Mouse (Mus musculus) central nervous system, embryonic 18 days (tissue): ENCODE measurements around the gene Vmn2r77. TPM values are rescaled to one million over a fixed set of nuclear protein-coding genes. Genes with fewer than 3 reads are reported as not detected.

ENCODE experiments used
- polyA plus RNA-seq: library from polyadenylated mRNA; depleted of rRNA; stranded (reverse); fragments of >200 nt; gene quantifications from 2 replicates; pipeline ENCODE4 v1.2.3, GENCODE M21; 2012; rRNA removed

Gene Vmn2r77
- polyA plus RNA-seq = not detected in 2 replicates

GRCm38 (mm10) chr7:86794727-86795126, at the start of gene Vmn2r77:
TSS of gene Vmn2r77 (plus strand) at chr7:86795027.

DNA sequence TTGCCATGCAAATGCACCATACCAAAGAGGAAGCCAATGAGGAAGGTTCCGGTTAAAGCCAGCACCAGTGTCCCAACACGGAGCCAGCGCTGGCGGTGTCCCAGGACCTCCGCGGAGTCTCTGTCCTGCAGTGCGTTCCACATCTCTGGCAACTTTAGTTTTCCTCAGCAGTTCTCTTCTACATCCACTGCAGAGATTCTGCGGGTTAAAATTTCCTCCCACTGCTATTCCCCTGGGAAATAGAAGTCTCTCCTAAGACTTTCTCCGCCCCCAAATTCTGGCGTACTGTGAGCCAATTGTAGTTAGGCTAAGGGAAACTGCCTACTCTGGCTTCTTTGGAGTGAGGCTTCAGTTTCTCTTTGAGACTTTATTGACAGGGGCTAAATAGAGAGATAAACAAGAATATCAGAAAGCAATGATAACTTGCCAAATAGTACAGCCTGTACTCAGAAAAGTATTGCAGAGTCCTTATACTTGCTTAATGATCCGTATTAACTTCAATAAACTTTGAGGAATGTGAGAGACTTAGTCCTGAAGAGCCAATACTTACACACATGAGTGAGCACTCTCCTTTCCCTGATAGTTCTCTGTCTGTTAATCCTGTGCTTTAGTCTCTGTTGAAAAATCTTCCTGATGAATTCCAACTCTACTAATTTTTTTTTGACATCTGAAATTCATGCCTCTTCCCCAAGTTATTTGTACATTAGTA, 19.1 kb upstream of the Vmn2r77 start, which contains the start of gene Folh1:
Gene Folh1 (minus strand): TSS at position 327 of the 709 bp plus-strand sequence.

Other genes starting within 250 kb of the Vmn2r77 start
- gene Olfr295, start 211.2 kb upstream of the Vmn2r77 start, polyA plus RNA-seq = not detected in 2 replicates
- not detected in 2 replicates for gene Olfr294, start 178.4 kb upstream of the Vmn2r77 start, polyA plus RNA-seq
- gene Olfr293, start 146.0 kb upstream of the Vmn2r77 start, polyA plus RNA-seq = not detected in 2 replicates
- gene Olfr292, start 106.7 kb upstream of the Vmn2r77 start, polyA plus RNA-seq = not detected in 2 replicates
- 0.88 and 0.90 TPM in 2 replicates for gene Folh1, start 19.1 kb upstream of the Vmn2r77 start, polyA plus RNA-seq
- 0.01 TPM in 1 of 2 replicates, not detected in the other for gene Vmn2r78, start 120.1 kb downstream of the Vmn2r77 start, polyA plus RNA-seq
- not detected in 2 replicates for gene Vmn2r79, start 201.1 kb downstream of the Vmn2r77 start, polyA plus RNA-seq